Mouse (Mus musculus) intestine, postnatal 0 days (tissue): ENCODE measurements at regions not wholly inside any gene's neighbourhood (a gene's known extent, or its start where the extent isn't known, plus 50 kb on each side); places are given as distances from the start of the nearest gene placed in this dataset.
"Not testable (repeated sequence)": the region's sequence is repeated elsewhere in the genome, so short reads cannot be mapped to it uniquely, and the experiment has no call there.

ENCODE experiments used
- ATAC-seq: fragments of 200-750 bp; cut with Nextera tagmentation; 2 replicates; pipeline ENCODE4 v1.8.0; 2017; ENCODE audit warnings: mild to moderate bottlenecking, moderate TSS enrichment, moderate library complexity
- H3K27ac ChIP-seq: fragments of 300-500 bp; sonication (generic); 2 replicates; pipeline ENCODE4 v1.5.1; 2014; ENCODE audit warnings: mild to moderate bottlenecking, low read depth, low read length, moderate library complexity
- H3K27me3 ChIP-seq: fragments of 300-500 bp; sonication (generic); replicated peaks from 2 replicates; pipeline ENCODE4 v1.6.1; 2014; ENCODE audit warnings: low read length, mixed read lengths; ENCODE audit not compliant: control insufficient read depth, insufficient read depth
- H3K36me3 ChIP-seq: fragments of 300-500 bp; sonication (generic); 2 replicates; pipeline ENCODE4 v1.6.1; 2014; ENCODE audit warnings: mild to moderate bottlenecking, moderate library complexity; ENCODE audit not compliant: control insufficient read depth, insufficient read depth
- H3K4me1 ChIP-seq: fragments of 300-500 bp; sonication (generic); replicated peaks from 2 replicates; pipeline ENCODE4 v1.6.1; 2014; ENCODE audit warnings: antibody characterized with exemption, low read length, mixed read lengths; ENCODE audit not compliant: control insufficient read depth, insufficient read depth
- H3K4me2 ChIP-seq: fragments of 300-500 bp; sonication (generic); replicated peaks from 2 replicates; pipeline ENCODE4 v1.6.1; 2014; ENCODE audit warnings: low read depth, mild to moderate bottlenecking, moderate library complexity
- H3K4me3 ChIP-seq: fragments of 300-500 bp; sonication (generic); 2 replicates; pipeline ENCODE4 v1.5.1; 2014; ENCODE audit warnings: low read depth, low read length
- H3K9ac ChIP-seq: fragments of 300-500 bp; sonication (generic); 2 replicates; pipeline ENCODE4 v1.6.1; 2014; ENCODE audit warnings: mild to moderate bottlenecking, low read depth, low read length
- H3K9me3 ChIP-seq: fragments of 300-500 bp; sonication (generic); 2 replicates; pipeline ENCODE4 v1.6.1; 2016; ENCODE audit warnings: mixed run types; ENCODE audit not compliant: control insufficient read depth
- CTCF ChIP-seq: sonication (generic); IDR thresholded peaks from 2 replicates; pipeline ENCODE4 v1.5.1; 2016; ENCODE audit warnings: low read depth, mild to moderate bottlenecking, control low read depth, antibody characterized with exemption, moderate library complexity
- whole genome bisulfite sequencing: fragments of 180-500 bp; shearing (Covaris S2); extraction: QIAGEN DNeasy Blood & Tissue Kit; methylation state at CpG from one replicate; pipeline ENCODE4 v1.1.7; 2014; 5-methylcytosine and 5-hydroxymethylcytosine counted together

- H3K9me3 ChIP-seq, result no peaks in the 10 kb centered on the region
- no peaks in the 10 kb centered on the region for H3K4me1 ChIP-seq
- no peak for TF ChIP-seq CTCF
- no peak for ATAC-seq
- H3K9ac ChIP-seq, result no peak overlapping the region
- no peak overlapping the region for H3K4me3 ChIP-seq
- no peak overlapping the region for H3K27ac ChIP-seq
- H3K4me2 ChIP-seq, result no peak overlapping the region
- WGBS, result 87% methylated on average over 2 of the region's 2 CpGs
- H3K27me3 ChIP-seq, result no peaks in the 10 kb centered on the region
- no peaks in the 10 kb centered on the region for H3K36me3 ChIP-seq
Measured at GRCm38 (mm10) chr4:44455851-44456250, 155.2 kb downstream of the Melk start.

DNA sequence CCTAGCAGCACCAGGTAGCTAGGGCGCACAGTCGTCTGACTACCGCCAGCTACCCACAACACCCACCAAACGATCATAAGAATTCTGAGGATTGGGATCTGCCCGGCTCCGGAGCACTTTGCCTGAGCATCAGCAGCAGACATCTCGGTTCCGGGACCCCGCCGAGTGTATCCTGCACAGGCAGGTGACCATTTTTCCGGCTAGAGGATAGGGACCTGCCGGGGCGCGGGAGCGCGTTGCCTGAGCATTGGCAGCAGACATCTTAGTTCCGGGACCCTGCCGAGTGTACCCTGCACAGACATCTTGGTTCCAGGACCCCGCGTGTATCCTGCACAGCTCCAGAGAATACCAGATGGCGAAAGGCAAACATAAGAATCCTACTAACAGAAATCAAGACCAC, 172.8 kb downstream of the Melk start:
- H3K9me3 ChIP-seq, H3K36me3 ChIP-seq: not testable (repeated sequence)
- WGBS, result 86% methylated on average over 21 of the region's 21 CpGs

More for the DNA sequence above, 172.8 kb downstream of the Melk start:
- ATAC-seq, H3K9ac ChIP-seq, H3K27ac ChIP-seq, H3K4me1 ChIP-seq, H3K4me3 ChIP-seq, H3K4me2 ChIP-seq, H3K27me3 ChIP-seq: not testable (repeated sequence)
